Comparison of ENCODE assay signal across 9 mouse cellular contexts in the genomic region with DNA sequence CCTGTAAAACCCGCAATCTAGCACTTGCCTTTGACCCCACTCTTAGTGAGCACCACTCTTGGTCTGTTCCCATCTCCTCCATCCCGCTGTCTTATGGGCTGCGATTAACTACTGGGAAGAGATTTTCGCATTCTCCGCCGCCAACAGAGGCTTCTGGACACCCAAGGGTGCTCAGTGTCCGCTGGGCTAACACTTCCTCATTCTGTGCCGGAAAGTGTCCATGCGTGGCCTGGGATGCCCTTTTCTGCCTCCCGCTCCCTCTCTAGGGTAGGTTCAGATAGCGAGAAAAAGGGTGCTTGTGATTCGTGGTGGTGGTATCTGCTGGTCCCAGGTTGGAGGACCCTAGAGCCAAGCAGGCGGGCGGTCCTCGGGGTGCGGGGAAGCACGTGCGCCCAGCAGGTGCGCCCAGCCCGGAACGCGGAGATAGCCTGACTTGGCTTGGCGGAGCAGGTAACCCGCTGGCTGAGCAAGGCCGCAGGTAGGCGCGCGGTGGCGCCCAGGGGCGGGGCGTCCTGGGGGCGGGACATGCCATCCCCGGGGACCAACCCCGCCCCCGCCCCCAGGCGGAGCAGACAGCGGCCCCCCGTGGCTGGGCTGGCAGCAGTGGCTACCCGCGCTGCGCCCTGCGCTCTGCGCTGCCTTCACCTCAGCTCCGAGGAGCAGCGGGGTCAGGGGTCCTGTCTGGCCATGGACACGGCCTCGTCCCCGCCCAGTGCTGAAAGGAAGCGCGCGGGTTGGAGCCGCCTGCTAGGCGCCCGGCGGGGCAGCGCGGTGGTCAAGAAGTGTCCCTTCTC. TPM values are rescaled to one million over a fixed set of nuclear protein-coding genes. Genes with fewer than 3 reads are reported as not detected.
DNase-seq lines count a peak whose midpoint lies in the region; ATAC-seq and TF ChIP-seq lines count a peak whose summit lies in the region.
"Had no signal": no experiment of that assay in that cellular context is flagged by ENCODE, and none has a peak within 500 bp of the region (broad histone marks: within the 10 kb centered on the region; RNA-seq: fewer than 3 reads in every experiment).

No protein-coding gene starts in this region.

- no peaks in the 10 kb centered on the region for H3K9me3 ChIP-seq in forebrain, postnatal 0 days (ENCODE audit: low read length)

- H3K4me2 ChIP-seq in forebrain, postnatal 0 days (ENCODE audit: low read depth) = peak overlapping the region; percentile 56

- no peak overlapping the region for H3K27ac ChIP-seq in forebrain, postnatal 0 days (ENCODE audit: low read depth, low read length)
- H3K27ac ChIP-seq in small intestine, adult 2 months (ENCODE audit: insufficient read depth, low read depth, low read length) = peak overlapping the region; percentile 67

- peak; percentile 39; the same call in 1 of the 2 replicates for TF ChIP-seq POLR2A in lung, adult 2 months (IDR thresholded peaks at IDR 0.05; ENCODE audit: borderline replicate concordance, extremely low read depth, low read depth, low read length)
- no peak for TF ChIP-seq POLR2A in small intestine, adult 2 months (IDR thresholded peaks at IDR 0.05; ENCODE audit: low read depth, low read length)

- no peak for ATAC-seq in forebrain, postnatal 0 days

- H3K36me3 ChIP-seq in forebrain, postnatal 0 days (ENCODE audit: insufficient read depth) = no peaks in the 10 kb centered on the region
- H3K36me3 ChIP-seq in small intestine, adult 2 months (ENCODE audit: control insufficient read depth, insufficient read depth, low read length) = no peaks in the 10 kb centered on the region

- H3K27me3 ChIP-seq in forebrain, postnatal 0 days (ENCODE audit: insufficient read depth, low read length) = peaks cover 35% of the 10 kb centered on the region
- 0 out of 2 replicates have a peak, but pooled peaks cover 4% of the 10 kb centered on the region for H3K27me3 ChIP-seq in small intestine, adult 2 months (ENCODE audit: control insufficient read depth, insufficient read depth, low read length)

- WGBS in forebrain, postnatal 0 days = 7% methylated on average over 54 of the region's 57 CpGs
- WGBS in lung, adult 2 months = 8% methylated on average over 56 of the region's 57 CpGs
- 3% methylated on average over 57 of the region's 57 CpGs for WGBS in small intestine, adult 2 months

- TF ChIP-seq CTCF in forebrain, postnatal 0 days (IDR thresholded peaks at IDR 0.05; ENCODE audit: low read depth) = no peak
- no peak for TF ChIP-seq CTCF in lung, adult 2 months (IDR thresholded peaks at IDR 0.05; ENCODE audit: insufficient read depth, low read length)
- TF ChIP-seq CTCF in small intestine, adult 2 months (IDR thresholded peaks at IDR 0.05; ENCODE audit: extremely low read depth, insufficient read length, insufficient replicate concordance, low read depth, low read length) = 0 out of 2 replicates have a peak, but pooled peaks have one; percentile 23

- H3K4me3 ChIP-seq in forebrain, postnatal 0 days (ENCODE audit: low read depth, low read length) = peak overlapping the region; percentile 31
- peak overlapping the region; percentile 58 for H3K4me3 ChIP-seq in lung, adult 2 months (replicated peaks; ENCODE audit: extremely low read depth, low read depth, low read length)
- peak overlapping the region; percentile 93 for H3K4me3 ChIP-seq in small intestine, adult 2 months (ENCODE audit: low read depth, low read length)

- peak; percentile 20 for DNase-seq in gastrocnemius, postnatal 25 days
- DNase-seq in gastrocnemius, postnatal 4 days (ENCODE audit: low spot score in 2 of 2) = no peak
- no peak for DNase-seq in forebrain, postnatal 0 days
- peak; percentile 85 for DNase-seq in kidney, adult 18-20 months
- peak; percentile 75 for DNase-seq in lung, adult 2 months
- DNase-seq in Muller cell, postnatal 12 days (ENCODE audit: inconsistent ontology term) = no peak
- no peak for DNase-seq in retina, postnatal 1 day

- H3K9ac ChIP-seq in forebrain, postnatal 0 days = 0 out of 2 replicates have a peak overlapping the region, but pooled peaks have one; percentile 22

- no peaks in the 10 kb centered on the region for H3K4me1 ChIP-seq in forebrain, postnatal 0 days (ENCODE audit: insufficient read depth)
- H3K4me1 ChIP-seq in lung, adult 2 months (ENCODE audit: control insufficient read depth, insufficient read depth, low read length) = peaks cover 28% of the 10 kb centered on the region
- peaks cover 20% of the 10 kb centered on the region; the same call in 1 of the 2 replicates for H3K4me1 ChIP-seq in small intestine, adult 2 months (ENCODE audit: control insufficient read depth, insufficient read depth, insufficient read length, low read length)

RNA-seq across cellular contexts. Expression of gene Kcnq1, which starts 0.7 kb away (rescaled TPM):
- total RNA-seq in gastrocnemius, postnatal 25 days (2021) = under 1 TPM; 0.33 to 0.80 TPM
- 1 to 10 TPM; 6.0 to 7.7 TPM for total RNA-seq in gastrocnemius, postnatal 4 days (2021)
- 0.77 and 1.00 TPM in 2 replicates for total RNA-seq in forebrain, postnatal 0 days (2014; rRNA removed)
- 1.1 and 2.0 TPM in 2 replicates for polyA plus RNA-seq in forebrain, postnatal 0 days (2015; fragmentation: Nextera tagmentation; extraction: Ambion mirVana)
- 26.7 and 28.2 TPM in 2 replicates for polyA plus RNA-seq in lung, adult 2 months (2012; rRNA removed)
- 24.0 and 41.8 TPM in 2 replicates for polyA plus RNA-seq in small intestine, adult 2 months (2012; rRNA removed)
- total RNA-seq: hematopoietic stem cell, adult 5-6 weeks had no signal

RNA-seq across cellular contexts. Expression of gene Trpm5, which starts 12.4 kb away (rescaled TPM):
- under 1 TPM in 1 of 2 experiments, not detected in 1; 0.13 TPM for total RNA-seq in gastrocnemius, postnatal 25 days (2021)
- total RNA-seq in gastrocnemius, postnatal 4 days (2021) = 10 to 100 TPM in 1 of 2 experiments, 1 to 10 TPM in 1; 10.0 to 10.3 TPM
- 1.0 and 1.3 TPM in 2 replicates for total RNA-seq in forebrain, postnatal 0 days (2014; rRNA removed)
- polyA plus RNA-seq in forebrain, postnatal 0 days (2015; fragmentation: Nextera tagmentation; extraction: Ambion mirVana) = 1.1 and 1.2 TPM in 2 replicates
- 0.42 and 0.62 TPM in 2 replicates for polyA plus RNA-seq in lung, adult 2 months (2012; rRNA removed)
- polyA plus RNA-seq in small intestine, adult 2 months (2012; rRNA removed) = 11.9 and 13.1 TPM in 2 replicates

RNA-seq across cellular contexts. Expression of gene Tssc4, which starts 37.8 kb away (rescaled TPM):
- 1 to 10 TPM; 7.4 to 8.6 TPM for total RNA-seq in gastrocnemius, postnatal 25 days (2021)
- total RNA-seq in gastrocnemius, postnatal 4 days (2021) = 10 to 100 TPM; 24.5 to 26.8 TPM
- total RNA-seq in forebrain, postnatal 0 days (2014; rRNA removed) = 71.5 and 86.5 TPM in 2 replicates
- 91.8 and 101 TPM in 2 replicates for polyA plus RNA-seq in forebrain, postnatal 0 days (2015; fragmentation: Nextera tagmentation; extraction: Ambion mirVana)
- 83.1 and 85.1 TPM in 2 replicates for polyA plus RNA-seq in lung, adult 2 months (2012; rRNA removed)
- 46.9 and 60.0 TPM in 2 replicates for polyA plus RNA-seq in small intestine, adult 2 months (2012; rRNA removed)

RNA-seq across cellular contexts. Expression of gene Cd81, which starts 54.3 kb away (rescaled TPM):
- total RNA-seq in gastrocnemius, postnatal 25 days (2021) = 100 to 1,000 TPM; 118 to 130 TPM
- total RNA-seq in gastrocnemius, postnatal 4 days (2021) = 100 to 1,000 TPM; 347 to 375 TPM
- total RNA-seq in forebrain, postnatal 0 days (2014; rRNA removed) = 349 and 423 TPM in 2 replicates
- 470 and 473 TPM in 2 replicates for polyA plus RNA-seq in forebrain, postnatal 0 days (2015; fragmentation: Nextera tagmentation; extraction: Ambion mirVana)
- 575 and 614 TPM in 2 replicates for polyA plus RNA-seq in lung, adult 2 months (2012; rRNA removed)
- 206 and 227 TPM in 2 replicates for polyA plus RNA-seq in small intestine, adult 2 months (2012; rRNA removed)

Comparison
In these comparisons a context has a peak if more than half of its experiments do, and no peak if none do; other contexts are left out.
1. DNase-seq: peak in gastrocnemius, postnatal 25 days (single experiment), kidney, adult 18-20 months (single experiment) and lung, adult 2 months (single experiment); none in gastrocnemius, postnatal 4 days (0 of 2), forebrain, postnatal 0 days (single experiment), Muller cell, postnatal 12 days (single experiment) and retina, postnatal 1 day (single experiment).
2. H3K4me3 ChIP-seq: peak in every context shown above with its lines; median percentile 93 in small intestine, adult 2 months; 58 in lung, adult 2 months; 31 in forebrain, postnatal 0 days.